Comparison of ENCODE assay signal across 13 mouse cellular contexts in the genomic region with DNA sequence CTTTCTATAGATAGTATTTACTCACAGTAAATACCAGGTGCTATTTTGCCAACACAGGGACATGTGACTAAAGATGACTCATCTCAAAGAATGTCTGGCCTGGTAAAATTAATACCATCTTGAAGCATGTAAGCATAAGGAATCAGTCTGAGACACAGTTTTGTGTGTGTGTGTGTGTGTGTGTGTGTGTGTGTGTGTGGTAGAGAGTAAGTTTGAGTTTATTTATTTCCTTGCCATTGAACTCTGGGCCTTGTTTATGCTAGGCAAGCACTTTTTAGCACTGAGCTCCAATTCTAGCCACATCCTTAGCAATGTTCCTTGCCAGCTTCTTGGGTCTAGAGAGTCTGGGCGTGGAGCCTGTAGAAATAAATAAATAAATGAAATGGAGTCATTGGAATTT. TPM values are rescaled to one million over a fixed set of nuclear protein-coding genes. Genes with fewer than 3 reads are reported as not detected.
DNase-seq lines count a peak whose midpoint lies in the region; ATAC-seq and TF ChIP-seq lines count a peak whose summit lies in the region.
"Had no signal": no experiment of that assay in that cellular context is flagged by ENCODE, and none has a peak within 500 bp of the region (broad histone marks: within the 10 kb centered on the region; RNA-seq: fewer than 3 reads in every experiment).

No protein-coding gene starts in this region.

- peaks cover 15% of the 10 kb centered on the region for H3K4me1 ChIP-seq in kidney, adult 2 months (ENCODE audit: control insufficient read depth, insufficient read depth, low read length)
- H3K4me1 ChIP-seq in midbrain, postnatal 0 days (ENCODE audit: insufficient read depth, low read length), result no peaks in the 10 kb centered on the region; the same call in 1 of the 2 replicates
- H3K4me1 ChIP-seq: neural tube, embryonic 12.5 days had no signal

- H3K4me2 ChIP-seq in midbrain, postnatal 0 days (ENCODE audit: low read depth, low read length, poor library complexity, severe bottlenecking), result no peak overlapping the region
- H3K4me2 ChIP-seq: midbrain, embryonic 12.5 days; neural tube, embryonic 12.5 days had no signal

- WGBS in kidney, adult 2 months, result 17% methylated on average over 1 of the region's 1 CpGs
- 76% methylated on average over 1 of the region's 1 CpGs for WGBS in midbrain, postnatal 0 days

- H3K36me3 ChIP-seq in kidney, adult 2 months (ENCODE audit: control insufficient read depth, insufficient read depth, low read length), result peaks cover 19% of the 10 kb centered on the region
- peaks cover 78% of the 10 kb centered on the region for H3K36me3 ChIP-seq in C2C12 (ENCODE audit: control insufficient read depth, insufficient read depth)
- peaks cover 6% of the 10 kb centered on the region for H3K36me3 ChIP-seq in midbrain, postnatal 0 days (ENCODE audit: insufficient read depth, low read length)

- CTCF ChIA-PET in Patski (lab: Charles Lee), result interaction anchor here (1.1 to 3.8 kb wide), 6 partner anchors 10 to 35 kb away, joined by 3 to 15 read pairs (median 3); no protein-coding TSS in a partner anchor

- no peak for TF ChIP-seq POLR2A in kidney, adult 2 months (IDR thresholded peaks at IDR 0.05; ENCODE audit: low read depth, low read length)

- H3K9me3 ChIP-seq in midbrain, postnatal 0 days (ENCODE audit: low read length), result no peaks in the 10 kb centered on the region
- H3K9me3 ChIP-seq: midbrain, embryonic 12.5 days; neural tube, embryonic 12.5 days had no signal

- no peak overlapping the region for H3ac ChIP-seq in C2C12 (ENCODE audit: control insufficient read depth, insufficient read length, low read depth)

- H3K79me2 ChIP-seq in C2C12 (ENCODE audit: control insufficient read depth, insufficient read depth), result peaks cover 96% of the 10 kb centered on the region

- peak; percentile 65 for DNase-seq in kidney, adult 2 months
- DNase-seq in kidney, adult 11 months, result no peak
- no peak for DNase-seq in Patski (ENCODE audit: low read depth, low spot score)
- DNase-seq in lung, postnatal 10 days, result peak; percentile 61
- no peak for DNase-seq in midbrain, postnatal 0 days (ENCODE audit: low spot score)
- no peak for DNase-seq in layer of hippocampus, postnatal 25 days (ENCODE audit: extremely low spot score in 1 of 2, low spot score in 1 of 2)
- no peak for DNase-seq in urinary bladder, postnatal 10 days (ENCODE audit: low spot score)
- DNase-seq: cerebellum, postnatal 14 days; liver, postnatal 0 days; retina, postnatal 1 day had no signal

- no peaks in the 10 kb centered on the region for H3K27me3 ChIP-seq in kidney, adult 2 months (replicated peaks; ENCODE audit: control insufficient read depth, insufficient read depth, low read length)
- H3K27me3 ChIP-seq in C2C12 (ENCODE audit: control insufficient read depth, insufficient read depth, insufficient read length) (no peaks in the 10 kb centered on the region), Patski (no peaks in the 10 kb centered on the region)
- no peaks in the 10 kb centered on the region for H3K27me3 ChIP-seq in midbrain, postnatal 0 days (ENCODE audit: insufficient read depth, low read length)
- H3K27me3 ChIP-seq: midbrain, embryonic 12.5 days; neural tube, embryonic 12.5 days had no signal

- H3K27ac ChIP-seq in kidney, adult 2 months (ENCODE audit: insufficient read depth, low read depth, low read length), result no peak overlapping the region
- no peak overlapping the region for H3K27ac ChIP-seq in midbrain, postnatal 0 days (ENCODE audit: low read depth, low read length)
- H3K27ac ChIP-seq: midbrain, embryonic 12.5 days; neural tube, embryonic 12.5 days had no signal

- H3K4me3 ChIP-seq in kidney, adult 2 months (ENCODE audit: insufficient read depth, low read depth, low read length), result no peak overlapping the region
- no peak overlapping the region for H3K4me3 ChIP-seq in C2C12 (ENCODE audit: insufficient read depth, poor library complexity, severe bottlenecking)
- no peak overlapping the region for H3K4me3 ChIP-seq in midbrain, postnatal 0 days (ENCODE audit: low read depth, low read length)
- H3K4me3 ChIP-seq: midbrain, embryonic 12.5 days; neural tube, embryonic 12.5 days had no signal

- peaks cover 88% of the 10 kb centered on the region for H3K79me3 ChIP-seq in C2C12 (ENCODE audit: low read depth)

- in situ Hi-C loops in Patski (cut with MboI; ENCODE audit: low pct_unique_long_range_greater_than_20kb), result no loop called here

- peak; percentile 29 for ATAC-seq in Patski
- no peak for ATAC-seq in midbrain, postnatal 0 days (ENCODE audit: low FRiP score)
- ATAC-seq: liver, postnatal 0 days had no signal

- POLR2A ChIA-PET in Patski (lab: Charles Lee), result interaction anchor here (0.7 kb wide), 1 partner anchor 9 kb away, joined by 3 read pairs; no protein-coding TSS in a partner anchor

- no peak overlapping the region for H3K9ac ChIP-seq in midbrain, postnatal 0 days (replicated peaks; ENCODE audit: low read length, poor library complexity, severe bottlenecking)
- H3K9ac ChIP-seq: liver, postnatal 0 days; midbrain, embryonic 12.5 days; neural tube, embryonic 12.5 days had no signal

- TF ChIP-seq CTCF in kidney, adult 2 months (conservative IDR thresholded peaks at IDR 0.05; ENCODE audit: insufficient read depth, insufficient read length, low read depth, low read length), result no peak
- TF ChIP-seq CTCF in C2C12 (IDR thresholded peaks at IDR 0.05; ENCODE audit: control insufficient read depth, insufficient read depth, insufficient read length) (no peak), Patski (IDR thresholded peaks at IDR 0.05) (no peak)
- TF ChIP-seq CTCF in midbrain, postnatal 0 days (IDR thresholded peaks at IDR 0.05), result no peak

TF ChIP-seq in C2C12, 6 proteins besides CTCF, POLR2A, EP300 and RAD21:
- TF ChIP-seq FOSL1 (IDR thresholded peaks at IDR 0.05; ENCODE audit: insufficient read depth, low read length, poor library complexity, severe bottlenecking) (peak; percentile 55), USF1 (IDR thresholded peaks at IDR 0.05; ENCODE audit: low read depth) (peak; percentile 95), MYOD1 (IDR thresholded peaks at IDR 0.05; ENCODE audit: control insufficient read depth, insufficient read length, low read depth) (no peak)

RNA-seq across cellular contexts. Expression of gene 1810013L24Rik, which starts 20.0 kb away (rescaled TPM):
- polyA plus RNA-seq in kidney, adult 2 months (2012; rRNA removed), result 18.3 and 24.2 TPM in 2 replicates
- polyA plus RNA-seq in C2C12 (2012; fragmentation: generic; extraction: Trizol), result 20.1 TPM
- polyA plus RNA-seq in Patski (2021), result 50.3 TPM
- total RNA-seq in midbrain, postnatal 0 days (2014; rRNA removed), result 64.0 and 73.2 TPM in 2 replicates
- 12.0 and 13.6 TPM in 2 replicates for polyA plus RNA-seq in midbrain, postnatal 0 days (2015; fragmentation: Nextera tagmentation; extraction: Ambion mirVana)
- 100 to 1,000 TPM in 1 of 2 experiments, 10 to 100 TPM in 1; 93.3 to 104 TPM for total RNA-seq in layer of hippocampus, postnatal 25 days (2021)

RNA-seq across cellular contexts. Expression of gene Usp7, which starts 57.8 kb away (rescaled TPM):
- 20.6 and 26.2 TPM in 2 replicates for polyA plus RNA-seq in kidney, adult 2 months (2012; rRNA removed)
- polyA plus RNA-seq in C2C12 (2012; fragmentation: generic; extraction: Trizol) (28.2 TPM), Patski (2021) (84.2 TPM)
- 116 and 129 TPM in 2 replicates for total RNA-seq in midbrain, postnatal 0 days (2014; rRNA removed)
- 17.0 and 21.8 TPM in 2 replicates for polyA plus RNA-seq in midbrain, postnatal 0 days (2015; fragmentation: Nextera tagmentation; extraction: Ambion mirVana)
- total RNA-seq in layer of hippocampus, postnatal 25 days (2021), result 100 to 1,000 TPM; 132 to 156 TPM

Comparison
In these comparisons a context has a peak if more than half of its experiments do, and no peak if none do; other contexts are left out.
1. DNase-seq: peak in kidney, adult 2 months (single experiment) and lung, postnatal 10 days (single experiment); none in kidney, adult 11 months (single experiment), Patski (single experiment), midbrain, postnatal 0 days (single experiment), layer of hippocampus, postnatal 25 days (0 of 2) and urinary bladder, postnatal 10 days (single experiment).